Mouse (Mus musculus): ENCODE data around the gene Ski. TPM values are rescaled to one million over a fixed set of nuclear protein-coding genes. Genes with fewer than 3 reads are reported as not detected.

The Ski gene
- polyA plus RNA-seq, 1 experiment from 2014 or later, result 11.0 TPM

GRCm38 (mm10) chr4:155171961-155172533, 50.3 kb downstream of the Ski start:
- H3K27ac ChIP-seq, result peak overlapping the region; percentile 95
- ATAC-seq (replicated peaks; ENCODE audit: insufficient number of reproducible peaks, insufficient read depth, low FRiP score, low read depth), result no peak
- 70% methylated on average over 5 of the region's 5 CpGs for WGBS
- H3K4me2 ChIP-seq, result peak overlapping the region; percentile 49; the same call in 1 of the 2 replicates
- peak overlapping the region; percentile 45; the same call in 1 of the 2 replicates for H3K9ac ChIP-seq
- no peaks in the 10 kb centered on the region for H3K9me3 ChIP-seq (replicated peaks)
- peaks cover 91% of the 10 kb centered on the region for H3K4me1 ChIP-seq (replicated peaks)
- no peaks in the 10 kb centered on the region for H3K27me3 ChIP-seq
- H3K36me3 ChIP-seq, result no peaks in the 10 kb centered on the region
- no peak overlapping the region for H3K4me3 ChIP-seq

GRCm38 (mm10) chr4:155170614-155171212, 51.7 kb downstream of the Ski start:
- Histone ChIP-seq H3K4me3 (no peak overlapping the region), H3K36me3 (no peaks in the 10 kb centered on the region), H3K27me3 (no peaks in the 10 kb centered on the region), H3K9ac (no peak overlapping the region), H3K9me3 (replicated peaks) (no peaks in the 10 kb centered on the region), H3K4me1 (replicated peaks) (peaks cover 90% of the 10 kb centered on the region), H3K27ac (0 out of 2 replicates have a peak overlapping the region, but pooled peaks have one; percentile 12), H3K4me2 (peak overlapping the region; percentile 33; the same call in 1 of the 2 replicates)
- 57% methylated on average over 8 of the region's 8 CpGs for WGBS
- ATAC-seq (replicated peaks; ENCODE audit: insufficient number of reproducible peaks, insufficient read depth, low FRiP score, low read depth), result no peak

- no peak overlapping the region for H3K9ac ChIP-seq
- WGBS, result 88% methylated on average over 8 of the region's 8 CpGs
- H3K36me3 ChIP-seq, result no peaks in the 10 kb centered on the region
- ATAC-seq (replicated peaks; ENCODE audit: insufficient number of reproducible peaks, insufficient read depth, low FRiP score, low read depth), result no peak
- no peak overlapping the region for H3K27ac ChIP-seq
- H3K4me2 ChIP-seq, result no peak overlapping the region
- H3K9me3 ChIP-seq (replicated peaks), result no peaks in the 10 kb centered on the region
- H3K27me3 ChIP-seq, result no peaks in the 10 kb centered on the region
- peaks cover 89% of the 10 kb centered on the region for H3K4me1 ChIP-seq (replicated peaks)
- H3K4me3 ChIP-seq, result no peak overlapping the region
Observed at GRCm38 (mm10) chr4:155168835-155169252, 53.5 kb downstream of the Ski start.

- no peak for ATAC-seq (replicated peaks; ENCODE audit: insufficient number of reproducible peaks, insufficient read depth, low FRiP score, low read depth)
- H3K9ac ChIP-seq, result no peak overlapping the region
- H3K27me3 ChIP-seq, result no peaks in the 10 kb centered on the region
- H3K36me3 ChIP-seq, result no peaks in the 10 kb centered on the region
- H3K4me2 ChIP-seq, result no peak overlapping the region
- H3K27ac ChIP-seq, result no peak overlapping the region
- no peaks in the 10 kb centered on the region for H3K9me3 ChIP-seq (replicated peaks)
- H3K4me1 ChIP-seq (replicated peaks), result peaks cover 89% of the 10 kb centered on the region
- no peak overlapping the region for H3K4me3 ChIP-seq
Observed at GRCm38 (mm10) chr4:155165861-155166260, 56.5 kb downstream of the Ski start.

- no peak overlapping the region for H3K4me3 ChIP-seq
- peaks cover 2% of the 10 kb centered on the region; the same call in 1 of the 2 replicates for H3K36me3 ChIP-seq
- 27% methylated on average over 6 of the region's 6 CpGs for WGBS
- H3K27me3 ChIP-seq, result no peaks in the 10 kb centered on the region
- H3K9ac ChIP-seq, result no peak overlapping the region
- peak overlapping the region; percentile 31; the same call in 1 of the 2 replicates for H3K4me2 ChIP-seq
- peaks cover 86% of the 10 kb centered on the region for H3K4me1 ChIP-seq (replicated peaks)
- H3K9me3 ChIP-seq (replicated peaks), result no peaks in the 10 kb centered on the region
- H3K27ac ChIP-seq, result peak overlapping the region; percentile 85
- ATAC-seq (replicated peaks; ENCODE audit: insufficient number of reproducible peaks, insufficient read depth, low FRiP score, low read depth), result peak; percentile 83
Observed at GRCm38 (mm10) chr4:155164550-155164949, 57.8 kb downstream of the Ski start.

- no peak overlapping the region for H3K4me3 ChIP-seq
- no peak overlapping the region for H3K9ac ChIP-seq
- no peak for ATAC-seq (replicated peaks; ENCODE audit: insufficient number of reproducible peaks, insufficient read depth, low FRiP score, low read depth)
- peak overlapping the region; percentile 85 for H3K27ac ChIP-seq
- no peaks in the 10 kb centered on the region for H3K9me3 ChIP-seq (replicated peaks)
- H3K4me2 ChIP-seq, result no peak overlapping the region
- H3K36me3 ChIP-seq, result peaks cover 11% of the 10 kb centered on the region
- 66% methylated on average over 8 of the region's 8 CpGs for WGBS
- no peaks in the 10 kb centered on the region for H3K27me3 ChIP-seq
- H3K4me1 ChIP-seq (replicated peaks), result peaks cover 85% of the 10 kb centered on the region
Observed at GRCm38 (mm10) chr4:155163685-155164084, 58.7 kb downstream of the Ski start.

- Histone ChIP-seq H3K36me3 (peaks cover 15% of the 10 kb centered on the region), H3K27me3 (no peaks in the 10 kb centered on the region), H3K4me2 (no peak overlapping the region), H3K9ac (no peak overlapping the region), H3K27ac (peak overlapping the region; percentile 85; the same call in 1 of the 2 replicates), H3K4me3 (no peak overlapping the region), H3K4me1 (replicated peaks) (peaks cover 85% of the 10 kb centered on the region), H3K9me3 (replicated peaks) (no peaks in the 10 kb centered on the region)
- 43% methylated on average over 4 of the region's 4 CpGs for WGBS
- no peak for ATAC-seq (replicated peaks; ENCODE audit: insufficient number of reproducible peaks, insufficient read depth, low FRiP score, low read depth)
Observed at GRCm38 (mm10) chr4:155163320-155163651, 59.1 kb downstream of the Ski start.

GRCm38 (mm10) chr4:155162433-155163319, 59.7 kb downstream of the Ski start:
- peaks cover 21% of the 10 kb centered on the region for H3K36me3 ChIP-seq
- no peak for ATAC-seq (replicated peaks; ENCODE audit: insufficient number of reproducible peaks, insufficient read depth, low FRiP score, low read depth)
- WGBS, result 61% methylated on average over 7 of the region's 7 CpGs
- H3K4me2 ChIP-seq, result no peak overlapping the region
- H3K27me3 ChIP-seq, result no peaks in the 10 kb centered on the region
- H3K9ac ChIP-seq, result no peak overlapping the region
- H3K4me3 ChIP-seq, result no peak overlapping the region
- peak overlapping the region; percentile 85; the same call in 1 of the 2 replicates for H3K27ac ChIP-seq
- no peaks in the 10 kb centered on the region for H3K9me3 ChIP-seq (replicated peaks)
- H3K4me1 ChIP-seq (replicated peaks), result peaks cover 83% of the 10 kb centered on the region

- no peak for ATAC-seq (replicated peaks; ENCODE audit: insufficient number of reproducible peaks, insufficient read depth, low FRiP score, low read depth)
- Histone ChIP-seq H3K27me3 (no peaks in the 10 kb centered on the region), H3K4me1 (replicated peaks) (peaks cover 49% of the 10 kb centered on the region), H3K4me2 (no peak overlapping the region), H3K4me3 (no peak overlapping the region), H3K9ac (no peak overlapping the region), H3K36me3 (peaks cover 48% of the 10 kb centered on the region), H3K9me3 (replicated peaks) (no peaks in the 10 kb centered on the region), H3K27ac (no peak overlapping the region)
- 53% methylated on average over 8 of the region's 8 CpGs for WGBS
Observed at GRCm38 (mm10) chr4:155158543-155158917, 63.9 kb downstream of the Ski start.

GRCm38 (mm10) chr4:155157871-155158542, 64.4 kb downstream of the Ski start:
- H3K4me3 ChIP-seq, result no peak overlapping the region
- no peak overlapping the region for H3K4me2 ChIP-seq
- H3K9me3 ChIP-seq (replicated peaks), result no peaks in the 10 kb centered on the region
- H3K36me3 ChIP-seq, result peaks cover 48% of the 10 kb centered on the region
- ATAC-seq (replicated peaks; ENCODE audit: insufficient number of reproducible peaks, insufficient read depth, low FRiP score, low read depth), result no peak
- WGBS, result 82% methylated on average over 27 of the region's 27 CpGs
- H3K27ac ChIP-seq, result no peak overlapping the region
- H3K4me1 ChIP-seq (replicated peaks), result peaks cover 44% of the 10 kb centered on the region
- H3K27me3 ChIP-seq, result no peaks in the 10 kb centered on the region
- H3K9ac ChIP-seq, result no peak overlapping the region

- no peak overlapping the region for H3K4me3 ChIP-seq
- whole genome bisulfite sequencing, result 94% methylated on average over 17 of the region's 17 CpGs
- H3K36me3 ChIP-seq, result peaks cover 48% of the 10 kb centered on the region
- no peak for ATAC-seq (replicated peaks; ENCODE audit: insufficient number of reproducible peaks, insufficient read depth, low FRiP score, low read depth)
- H3K27ac ChIP-seq, result no peak overlapping the region
- no peaks in the 10 kb centered on the region for H3K27me3 ChIP-seq
- no peak overlapping the region for H3K9ac ChIP-seq
- no peak overlapping the region for H3K4me2 ChIP-seq
- H3K4me1 ChIP-seq (replicated peaks), result peaks cover 44% of the 10 kb centered on the region
- H3K9me3 ChIP-seq (replicated peaks), result no peaks in the 10 kb centered on the region
Observed at GRCm38 (mm10) chr4:155156734-155157133, 65.7 kb downstream of the Ski start.
